ENCODE assay signal across 8 mouse cellular contexts in the genomic region with DNA sequence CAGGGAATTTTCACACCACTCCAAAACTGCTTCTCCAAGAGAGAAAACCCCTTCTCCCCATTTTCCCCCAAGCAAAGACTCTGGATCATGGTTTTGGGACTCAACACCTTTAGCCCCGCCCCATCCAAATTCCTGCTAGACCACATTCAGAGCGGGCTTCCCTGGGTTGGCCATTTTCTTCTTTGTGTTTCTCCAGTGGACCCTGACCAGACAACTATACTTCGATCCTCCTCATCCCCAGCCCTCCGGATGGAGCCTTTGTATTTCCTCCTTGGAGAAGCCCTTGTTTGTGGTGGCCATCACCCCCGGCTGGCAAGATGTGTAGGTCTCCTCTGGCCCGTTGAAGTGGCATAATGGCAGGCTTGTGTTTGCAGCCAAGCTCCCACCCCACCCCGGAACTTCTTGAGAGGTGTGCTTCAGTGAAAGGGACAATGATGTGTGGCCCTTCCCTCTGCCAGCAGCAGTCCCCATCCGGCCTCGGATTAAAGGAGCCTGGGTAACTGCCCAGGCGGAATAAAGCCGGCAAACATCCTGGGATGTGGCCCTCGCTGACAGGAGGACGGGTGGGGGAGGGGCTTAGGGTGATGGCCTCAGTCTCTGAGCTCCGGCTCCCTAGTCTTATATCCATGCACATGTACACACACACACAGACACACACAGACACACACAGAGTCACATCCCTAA. TPM values are rescaled to one million over a fixed set of nuclear protein-coding genes. Genes with fewer than 3 reads are reported as not detected.
DNase-seq lines count a peak whose midpoint lies in the region; ATAC-seq and TF ChIP-seq lines count a peak whose summit lies in the region.

No protein-coding gene starts in this region.

- peak overlapping the region; percentile 16 for H3K4me2 ChIP-seq in lung, embryonic 16.5 days (ENCODE audit: low read depth, low read length)
- H3K4me2 ChIP-seq in stomach, postnatal 0 days (replicated peaks; ENCODE audit: low read depth): no peak overlapping the region

- H3K9me3 ChIP-seq in lung, embryonic 16.5 days (ENCODE audit: control insufficient read depth, low read length): no peaks in the 10 kb centered on the region
- H3K9me3 ChIP-seq in stomach, postnatal 0 days (ENCODE audit: control insufficient read depth, low read length): no peaks in the 10 kb centered on the region

- no peak overlapping the region for H3K4me3 ChIP-seq in lung, embryonic 16.5 days (ENCODE audit: low read length)
- no peak overlapping the region for H3K4me3 ChIP-seq in stomach, postnatal 0 days (ENCODE audit: low read depth, low read length)

- H3K9ac ChIP-seq in lung, embryonic 16.5 days (ENCODE audit: low read length): 0 out of 2 replicates have a peak overlapping the region, but pooled peaks have one; percentile 14
- H3K9ac ChIP-seq in stomach, postnatal 0 days (ENCODE audit: low read length): no peak overlapping the region

- H3K36me3 ChIP-seq in lung, embryonic 16.5 days (ENCODE audit: control insufficient read depth, insufficient read depth, low read length): no peaks in the 10 kb centered on the region
- no peaks in the 10 kb centered on the region for H3K36me3 ChIP-seq in stomach, postnatal 0 days (ENCODE audit: control insufficient read depth, insufficient read depth, low read length)

- peaks cover 14% of the 10 kb centered on the region for H3K4me1 ChIP-seq in lung, embryonic 16.5 days (replicated peaks; ENCODE audit: control insufficient read depth, insufficient read depth, low read length)
- H3K4me1 ChIP-seq in stomach, postnatal 0 days (replicated peaks; ENCODE audit: control insufficient read depth, insufficient read depth): no peaks in the 10 kb centered on the region; the same call in 1 of the 2 replicates

- TF ChIP-seq CTCF in stomach, postnatal 0 days (IDR thresholded peaks at IDR 0.05; ENCODE audit: low read depth): no peak

- peak; percentile 64 for ATAC-seq in lung, embryonic 16.5 days (ENCODE audit: low read depth)
- no peak; the same call in 1 of the 2 replicates for ATAC-seq in stomach, postnatal 0 days (ENCODE audit: low FRiP score, low TSS enrichment)

- no peaks in the 10 kb centered on the region for H3K27me3 ChIP-seq in lung, embryonic 16.5 days (ENCODE audit: control insufficient read depth, insufficient read depth, low read depth, low read length)
- H3K27me3 ChIP-seq in stomach, postnatal 0 days (ENCODE audit: control insufficient read depth, insufficient read depth, low read length): no peaks in the 10 kb centered on the region

- no peak for TF ChIP-seq EP300 in stomach, postnatal 0 days (optimal IDR thresholded peaks at IDR 0.05)

- WGBS in lung, embryonic 16.5 days: 23% methylated on average over 14 of the region's 14 CpGs
- 28% methylated on average over 14 of the region's 14 CpGs for WGBS in stomach, postnatal 0 days

- DNase-seq in cerebellum, adult 9-10 months: peak; percentile 21
- DNase-seq in cerebellum, adult 18-20 months: no peak
- peak; percentile 78 to 81 for DNase-seq in right cerebral cortex, postnatal 10 days (ENCODE audit: low spot score in 2 of 2)
- no peak for DNase-seq in right cerebral cortex, postnatal 25 days
- DNase-seq in stomach, postnatal 0 days (ENCODE audit: low spot score): no peak
- no peak for DNase-seq in gastrocnemius, adult 8-10 months (ENCODE audit: low spot score in 2 of 2)
- no peak for DNase-seq in spleen, postnatal 14 days (ENCODE audit: low spot score in 2 of 2)

- peak overlapping the region; percentile 75 for H3K27ac ChIP-seq in lung, embryonic 16.5 days (ENCODE audit: low read length)
- 0 out of 2 replicates have a peak overlapping the region, but pooled peaks have one; percentile 8 for H3K27ac ChIP-seq in stomach, postnatal 0 days (replicated peaks)

RNA-seq across cellular contexts. Expression of a gene that starts 46.8 kb away (rescaled TPM):
- 7.8 and 9.9 TPM in 2 replicates for polyA plus RNA-seq in lung, embryonic 16.5 days (2015; fragmentation: Nextera tagmentation; extraction: Ambion mirVana)
- polyA plus RNA-seq in stomach, postnatal 0 days (2015; fragmentation: Nextera tagmentation; extraction: Ambion mirVana): 7.8 and 9.0 TPM in 2 replicates
- under 1 TPM in 2 of 4 experiments, not detected in 2; 0.07 to 0.10 TPM for total RNA-seq in gastrocnemius, adult 8-10 months (2022)

Comparison
In these comparisons a context has a peak if more than half of its experiments do, and no peak if none do; other contexts are left out.
1. DNase-seq: peak in cerebellum, adult 9-10 months (single experiment) and right cerebral cortex, postnatal 10 days (2 of 2); none in cerebellum, adult 18-20 months (0 of 2), right cerebral cortex, postnatal 25 days (single experiment), stomach, postnatal 0 days (single experiment), gastrocnemius, adult 8-10 months (0 of 2) and spleen, postnatal 14 days (0 of 2).